Mouse (Mus musculus): ENCODE data around the gene Dph6. TPM values are rescaled to one million over a fixed set of nuclear protein-coding genes. Genes with fewer than 3 reads are reported as not detected.
"Not testable (repeated sequence)": the region's sequence is repeated elsewhere in the genome, so short reads cannot be mapped to it uniquely, and the experiment has no call there.

Gene Dph6
- total and polyA plus RNA-seq, 3 experiments = 11.1 to 55.4 (median 20.8) TPM

DNA sequence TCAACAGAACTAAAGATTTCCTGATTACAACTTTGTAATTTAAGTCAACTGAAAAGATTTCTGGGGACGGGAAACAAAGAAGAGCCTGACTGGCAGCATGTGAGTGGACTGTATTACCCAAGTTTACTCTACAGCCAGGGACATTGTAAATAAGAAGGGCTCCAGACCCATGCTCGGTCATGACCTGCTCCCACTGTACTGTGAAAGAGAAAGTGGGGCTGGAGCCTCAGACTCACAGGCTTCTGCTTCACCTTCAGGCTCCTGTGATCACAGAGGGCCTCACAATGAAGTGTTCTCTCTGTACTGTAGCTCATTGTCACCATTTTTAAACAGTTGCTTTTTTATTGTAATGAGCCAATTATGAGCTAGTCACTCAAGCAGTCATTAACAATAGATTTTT lies 44.7 kb downstream of the Dph6 start:
- no peak overlapping the region for H3K4me3 ChIP-seq (ENCODE audit: control insufficient read depth in 1 of 2, insufficient read depth in 1 of 2, low read depth in 2 of 2, low read length in 2 of 2)
- TF ChIP-seq ZKSCAN1 (IDR thresholded peaks at IDR 0.05; ENCODE audit: low read depth, low read length) (no peak), EP300 (IDR thresholded peaks at IDR 0.05; ENCODE audit: low read depth in 1 of 2, low read length in 2 of 2) (no peak), ZC3H11A (IDR thresholded peaks at IDR 0.05; ENCODE audit: low read depth, low read length) (no peak), USF2 (IDR thresholded peaks at IDR 0.05; ENCODE audit: borderline replicate concordance in 1 of 2, insufficient read depth in 1 of 2, low read depth in 1 of 2, low read length in 2 of 2) (no peak), MXI1 (IDR thresholded peaks at IDR 0.05; ENCODE audit: low read depth, low read length) (no peak), TBP (IDR thresholded peaks at IDR 0.05; ENCODE audit: low read depth, low read length) (no peak), NRF1 (IDR thresholded peaks at IDR 0.05; ENCODE audit: insufficient read depth, low read depth, low read length, poor library complexity, severe bottlenecking) (no peak), MEF2A (IDR thresholded peaks at IDR 0.05; ENCODE audit: extremely low read depth, insufficient replicate concordance, low read depth, low read length, poor library complexity, severe bottlenecking) (no peak), MYB (IDR thresholded peaks at IDR 0.05; ENCODE audit: low read depth, low read length) (no peak), GATA1 (IDR thresholded peaks at IDR 0.05; ENCODE audit: low read depth, low read length) (no peak), MYC (IDR thresholded peaks at IDR 0.05; ENCODE audit: low read depth, low read length) (no peak), UBTF (IDR thresholded peaks at IDR 0.05; ENCODE audit: borderline replicate concordance, insufficient read depth, low read depth, low read length) (no peak), MAX (IDR thresholded peaks at IDR 0.05; ENCODE audit: low read length) (no peak)
- no peak overlapping the region for H3K27ac ChIP-seq (ENCODE audit: control insufficient read depth, low read depth, low read length)
- no peaks in the 10 kb centered on the region for H3K79me2 ChIP-seq (ENCODE audit: control insufficient read depth, insufficient read depth, low read length, poor library complexity)
- H3K4me1 ChIP-seq (ENCODE audit: control insufficient read depth in 1 of 2, insufficient read depth in 2 of 2, low read length in 2 of 2) = no peaks in the 10 kb centered on the region
- no peaks in the 10 kb centered on the region for H3K27me3 ChIP-seq (ENCODE audit: control insufficient read depth in 1 of 2, insufficient read depth in 2 of 2, low read length in 2 of 2)
- H3K36me3 ChIP-seq (ENCODE audit: control insufficient read depth in 1 of 2, insufficient read depth in 2 of 2, low read length in 2 of 2) = no peaks in the 10 kb centered on the region
- no peak overlapping the region for H3K9ac ChIP-seq (ENCODE audit: control insufficient read depth, low read depth, low read length, poor library complexity, severe bottlenecking)
- H3K9me3 ChIP-seq (replicated peaks; ENCODE audit: insufficient read depth, low read length) = no peaks in the 10 kb centered on the region
- no peak for DNase-seq (ENCODE audit: low read depth, low spot score)

DNA sequence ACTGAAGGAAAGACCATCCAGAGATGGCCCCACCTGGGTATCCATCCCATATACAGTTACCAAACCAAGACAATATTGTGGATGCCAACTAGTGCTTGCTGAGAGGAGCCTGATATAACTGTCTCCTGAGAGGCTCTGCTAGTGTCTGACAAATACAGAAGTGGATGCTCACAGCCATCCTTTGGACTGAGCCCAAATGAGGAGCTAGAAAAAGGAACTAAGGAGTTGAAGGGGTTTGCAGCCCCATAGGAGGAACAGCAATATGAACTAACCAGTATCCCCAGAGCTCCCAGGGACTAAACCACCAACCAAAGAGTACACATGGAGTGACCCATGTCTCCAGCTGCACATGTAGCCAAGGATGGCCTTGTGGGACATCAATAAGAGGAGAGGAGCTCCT lies 49.6 kb downstream of the Dph6 start:
- peak; percentile 72 for DNase-seq (ENCODE audit: low read depth, low spot score)

GRCm38 (mm10) chr2:114601174-114601573 lies 53.6 kb downstream of the Dph6 start:
- Histone ChIP-seq H3K9ac (ENCODE audit: control insufficient read depth, low read depth, low read length, poor library complexity, severe bottlenecking) (no peak overlapping the region), H3K27me3 (ENCODE audit: control insufficient read depth in 1 of 2, insufficient read depth in 2 of 2, low read length in 2 of 2) (no peaks in the 10 kb centered on the region), H3K79me2 (ENCODE audit: control insufficient read depth, insufficient read depth, low read length, poor library complexity) (no peaks in the 10 kb centered on the region), H3K9me3 (replicated peaks; ENCODE audit: insufficient read depth, low read length) (no peaks in the 10 kb centered on the region), H3K27ac (ENCODE audit: control insufficient read depth, low read depth, low read length) (no peak overlapping the region), H3K36me3 (ENCODE audit: control insufficient read depth in 1 of 2, insufficient read depth in 2 of 2, low read length in 2 of 2) (no peaks in the 10 kb centered on the region), H3K4me1 (ENCODE audit: control insufficient read depth in 1 of 2, insufficient read depth in 2 of 2, low read length in 2 of 2) (no peaks in the 10 kb centered on the region), H3K4me3 (ENCODE audit: control insufficient read depth in 1 of 2, insufficient read depth in 1 of 2, low read depth in 2 of 2, low read length in 2 of 2) (no peak overlapping the region)
- no peak for TF ChIP-seq HCFC1 (IDR thresholded peaks at IDR 0.05; ENCODE audit: low read depth, low read length)
- no peak for TF ChIP-seq CHD1 (IDR thresholded peaks at IDR 0.05; ENCODE audit: low read depth, low read length)
- TF ChIP-seq RCOR1 (IDR thresholded peaks at IDR 0.05; ENCODE audit: low read depth, low read length) = no peak
- no peak for DNase-seq (ENCODE audit: low read depth, low spot score)

More for the DNA sequence above, 49.6 kb downstream of the Dph6 start:
- H3K4me3 ChIP-seq (ENCODE audit: control insufficient read depth in 1 of 2, insufficient read depth in 1 of 2, low read depth in 2 of 2, low read length in 2 of 2); H3K79me2 ChIP-seq (ENCODE audit: control insufficient read depth, insufficient read depth, low read length, poor library complexity); H3K9ac ChIP-seq (ENCODE audit: control insufficient read depth, low read depth, low read length, poor library complexity, severe bottlenecking); H3K4me1 ChIP-seq (ENCODE audit: control insufficient read depth in 1 of 2, insufficient read depth in 2 of 2, low read length in 2 of 2); H3K27me3 ChIP-seq (ENCODE audit: control insufficient read depth in 1 of 2, insufficient read depth in 2 of 2, low read length in 2 of 2); H3K27ac ChIP-seq (ENCODE audit: control insufficient read depth, low read depth, low read length); H3K36me3 ChIP-seq (ENCODE audit: control insufficient read depth in 1 of 2, insufficient read depth in 2 of 2, low read length in 2 of 2); H3K9me3 ChIP-seq (replicated peaks; ENCODE audit: insufficient read depth, low read length): not testable (repeated sequence)
